Comparison of ENCODE assay signal across 20 mouse cellular contexts in genomic region chr5:59138721-59139120, GRCm38 (mm10).
DNase-seq lines count a peak whose midpoint lies in the region; ATAC-seq and TF ChIP-seq lines count a peak whose summit lies in the region.
"Had no signal": no experiment of that assay in that cellular context is flagged by ENCODE, and none has a peak within 500 bp of the region (broad histone marks: within the 10 kb centered on the region; RNA-seq: fewer than 3 reads in every experiment).

No protein-coding gene starts in this region.

- no peaks in the 10 kb centered on the region for H3K27me3 ChIP-seq in hindbrain, embryonic 10.5 days (ENCODE audit: insufficient read depth, poor library complexity, severe bottlenecking)
- H3K27me3 ChIP-seq in hindbrain, embryonic 14.5 days (ENCODE audit: control insufficient read depth, insufficient read depth, low read length): no peaks in the 10 kb centered on the region
- H3K27me3 ChIP-seq in midbrain, embryonic 12.5 days: no peaks in the 10 kb centered on the region
- no peaks in the 10 kb centered on the region for H3K27me3 ChIP-seq in midbrain, embryonic 10.5 days (ENCODE audit: low read depth, poor library complexity, severe bottlenecking)
- H3K27me3 ChIP-seq in embryonic facial prominence, embryonic 14.5 days (replicated peaks; ENCODE audit: control insufficient read depth, insufficient read depth, low read length): no peaks in the 10 kb centered on the region
- H3K27me3 ChIP-seq: embryonic facial prominence, embryonic 12.5 days; liver, embryonic 13.5 days; lung, embryonic 15.5 days; Patski; stomach, embryonic 15.5 days had no signal

- no peak overlapping the region for H3K4me2 ChIP-seq in hindbrain, embryonic 14.5 days (replicated peaks)
- no peak overlapping the region for H3K4me2 ChIP-seq in midbrain, embryonic 12.5 days (replicated peaks)
- H3K4me2 ChIP-seq in embryonic facial prominence, embryonic 14.5 days (ENCODE audit: low read depth, low read length): no peak overlapping the region
- H3K4me2 ChIP-seq: embryonic facial prominence, embryonic 12.5 days; heart, embryonic 11.5 days; liver, embryonic 13.5 days; lung, embryonic 15.5 days; stomach, embryonic 15.5 days had no signal

- DNase-seq in hindbrain, embryonic 10.5 days (ENCODE audit: low spot score): peak; percentile 13
- DNase-seq in hindbrain, embryonic 14.5 days (ENCODE audit: low spot score): no peak
- no peak for DNase-seq in midbrain, embryonic 10.5 days (ENCODE audit: low spot score)
- DNase-seq in brain, embryonic 14.5 days (ENCODE audit: low read depth): peak; percentile 33
- peak; percentile 70 for DNase-seq in embryonic facial prominence, embryonic 14.5 days (ENCODE audit: low spot score)
- DNase-seq in frontal cortex, postnatal 10 days (ENCODE audit: low spot score in 2 of 2): no peak
- DNase-seq in heart, adult 11 months: no peak
- DNase-seq: B cell, adult 2 months; cerebellum, adult 9-11 months; heart, postnatal 14 days; kidney, adult 8-10 months; liver, embryonic 13.5 days; right cerebral cortex, postnatal 14 days had no signal

- no peaks in the 10 kb centered on the region for H3K9me3 ChIP-seq in hindbrain, embryonic 10.5 days
- no peaks in the 10 kb centered on the region for H3K9me3 ChIP-seq in hindbrain, embryonic 14.5 days (ENCODE audit: control insufficient read depth, low read length)
- no peaks in the 10 kb centered on the region for H3K9me3 ChIP-seq in midbrain, embryonic 12.5 days
- H3K9me3 ChIP-seq in midbrain, embryonic 10.5 days (replicated peaks): no peaks in the 10 kb centered on the region
- H3K9me3 ChIP-seq in embryonic facial prominence, embryonic 14.5 days (ENCODE audit: control insufficient read depth, low read length): no peaks in the 10 kb centered on the region
- H3K9me3 ChIP-seq: embryonic facial prominence, embryonic 12.5 days; liver, embryonic 13.5 days; lung, embryonic 15.5 days; stomach, embryonic 15.5 days had no signal

- no peak for TF ChIP-seq POLR2A in brain, embryonic 14.5 days (IDR thresholded peaks at IDR 0.05; ENCODE audit: borderline replicate concordance, extremely low read depth, insufficient read depth, insufficient read length, poor library complexity, severe bottlenecking)

- no peaks in the 10 kb centered on the region for H3K36me3 ChIP-seq in hindbrain, embryonic 10.5 days
- no peaks in the 10 kb centered on the region for H3K36me3 ChIP-seq in hindbrain, embryonic 14.5 days (replicated peaks; ENCODE audit: control insufficient read depth, insufficient read depth)
- no peaks in the 10 kb centered on the region for H3K36me3 ChIP-seq in midbrain, embryonic 12.5 days
- no peaks in the 10 kb centered on the region for H3K36me3 ChIP-seq in midbrain, embryonic 10.5 days
- H3K36me3 ChIP-seq in embryonic facial prominence, embryonic 14.5 days (ENCODE audit: control insufficient read depth, insufficient read depth, low read length): no peaks in the 10 kb centered on the region
- H3K36me3 ChIP-seq: embryonic facial prominence, embryonic 12.5 days; liver, embryonic 13.5 days; lung, embryonic 15.5 days; stomach, embryonic 15.5 days had no signal

- no peak overlapping the region for H3K27ac ChIP-seq in hindbrain, embryonic 10.5 days
- H3K27ac ChIP-seq in hindbrain, embryonic 14.5 days: no peak overlapping the region
- no peak overlapping the region for H3K27ac ChIP-seq in midbrain, embryonic 12.5 days (replicated peaks)
- H3K27ac ChIP-seq in midbrain, embryonic 10.5 days (replicated peaks): no peak overlapping the region
- no peak overlapping the region for H3K27ac ChIP-seq in embryonic facial prominence, embryonic 14.5 days (replicated peaks; ENCODE audit: low read depth, low read length)
- H3K27ac ChIP-seq: embryonic facial prominence, embryonic 12.5 days; liver, embryonic 13.5 days; lung, embryonic 15.5 days; macrophage; stomach, embryonic 15.5 days had no signal

- no peak for ATAC-seq in hindbrain, embryonic 14.5 days (ENCODE audit: low FRiP score)
- peak; percentile 81 for ATAC-seq in midbrain, embryonic 12.5 days (ENCODE audit: low FRiP score, low read depth)
- peak; percentile 63; the same call in 1 of the 2 replicates for ATAC-seq in embryonic facial prominence, embryonic 14.5 days (ENCODE audit: low read depth)
- ATAC-seq: Patski had no signal

- WGBS in hindbrain, embryonic 10.5 days: 34% methylated on average over 2 of the region's 2 CpGs
- WGBS in hindbrain, embryonic 14.5 days: 23% methylated on average over 2 of the region's 2 CpGs
- 31% methylated on average over 2 of the region's 2 CpGs for WGBS in midbrain, embryonic 12.5 days
- 30% methylated on average over 2 of the region's 2 CpGs for WGBS in midbrain, embryonic 10.5 days
- 29% methylated on average over 2 of the region's 2 CpGs for WGBS in embryonic facial prominence, embryonic 14.5 days

- peaks cover 11% of the 10 kb centered on the region for H3K4me1 ChIP-seq in hindbrain, embryonic 10.5 days (replicated peaks)
- H3K4me1 ChIP-seq in hindbrain, embryonic 14.5 days (replicated peaks; ENCODE audit: control insufficient read depth, insufficient read depth, low read length): 0 out of 2 replicates have a peak, but pooled peaks cover 4% of the 10 kb centered on the region
- H3K4me1 ChIP-seq in midbrain, embryonic 12.5 days: peaks cover 6% of the 10 kb centered on the region; the same call in 1 of the 2 replicates
- H3K4me1 ChIP-seq in midbrain, embryonic 10.5 days: peaks cover 22% of the 10 kb centered on the region
- no peaks in the 10 kb centered on the region for H3K4me1 ChIP-seq in embryonic facial prominence, embryonic 14.5 days (ENCODE audit: control insufficient read depth, insufficient read depth, low read length)
- H3K4me1 ChIP-seq: embryonic facial prominence, embryonic 12.5 days; liver, embryonic 13.5 days; lung, embryonic 15.5 days; stomach, embryonic 15.5 days had no signal

- no peak for TF ChIP-seq CTCF in brain, embryonic 14.5 days (IDR thresholded peaks at IDR 0.05; ENCODE audit: borderline replicate concordance, extremely low read depth, insufficient read depth, insufficient read length)

- no peak overlapping the region for H3K4me3 ChIP-seq in hindbrain, embryonic 10.5 days
- no peak overlapping the region for H3K4me3 ChIP-seq in hindbrain, embryonic 14.5 days (replicated peaks; ENCODE audit: low read length)
- H3K4me3 ChIP-seq in midbrain, embryonic 12.5 days: no peak overlapping the region
- H3K4me3 ChIP-seq in midbrain, embryonic 10.5 days: no peak overlapping the region
- H3K4me3 ChIP-seq in embryonic facial prominence, embryonic 14.5 days (ENCODE audit: low read depth, low read length): no peak overlapping the region
- H3K4me3 ChIP-seq: embryonic facial prominence, embryonic 12.5 days; liver, embryonic 13.5 days; lung, embryonic 15.5 days; stomach, embryonic 15.5 days had no signal

- H3K9ac ChIP-seq in hindbrain, embryonic 14.5 days: no peak overlapping the region
- H3K9ac ChIP-seq in midbrain, embryonic 12.5 days (replicated peaks): no peak overlapping the region
- H3K9ac ChIP-seq in embryonic facial prominence, embryonic 14.5 days (ENCODE audit: low read depth, low read length): no peak overlapping the region
- H3K9ac ChIP-seq: embryonic facial prominence, embryonic 12.5 days; liver, embryonic 13.5 days; lung, embryonic 15.5 days; stomach, embryonic 15.5 days had no signal

Comparison
In these comparisons a context has a peak if more than half of its experiments do, and no peak if none do; other contexts are left out.
1. DNase-seq: peak in hindbrain, embryonic 10.5 days (single experiment), brain, embryonic 14.5 days (single experiment) and embryonic facial prominence, embryonic 14.5 days (single experiment); none in hindbrain, embryonic 14.5 days (single experiment), midbrain, embryonic 10.5 days (single experiment), frontal cortex, postnatal 10 days (0 of 2) and heart, adult 11 months (single experiment).